Mouse (Mus musculus) CH12.LX (cell line): ENCODE data around the gene Slc9a9. TPM values are rescaled to one million over a fixed set of nuclear protein-coding genes. Genes with fewer than 3 reads are reported as not detected.

Experiments
- DNase-seq: peaks from one replicate; pipeline ENCODE4 v3.0.0-alpha.2; 2013; ENCODE audit errors: extremely low read depth
- H3K27ac ChIP-seq: 2 replicates; pipeline ENCODE4 v1.5.1; 2012; ENCODE audit warnings: low read depth, mild to moderate bottlenecking, control low read depth, moderate library complexity; ENCODE audit not compliant: insufficient read depth
- H3K27me3 ChIP-seq: replicated peaks from 2 replicates; pipeline ENCODE3; 2012; ENCODE audit warnings: inconsistent platforms
- H3K36me3 ChIP-seq, 2 experiments: replicated peaks in 1 of 2; 2 replicates each; pipeline versions ENCODE3 to v1.6.1; 2012; ENCODE audit warnings: inconsistent platforms in 1 of 2, low read length in 1 of 2, mild to moderate bottlenecking in 1 of 2, mixed read lengths in 1 of 2, moderate library complexity in 1 of 2; ENCODE audit not compliant: control insufficient read depth in 1 of 2, insufficient read depth in 1 of 2
- H3K4me1 ChIP-seq, 2 experiments: 2 replicates each; pipeline ENCODE4 v1.6.1; 2012; ENCODE audit warnings: inconsistent platforms in 1 of 2, moderate library complexity in 1 of 2; ENCODE audit not compliant: insufficient read depth in 2 of 2, control insufficient read depth in 1 of 2
- H3K4me2 ChIP-seq: 2 replicates; pipeline ENCODE4 v1.6.1; 2012; ENCODE audit warnings: low read depth, mild to moderate bottlenecking, control low read depth; ENCODE audit not compliant: poor library complexity, insufficient read depth, severe bottlenecking
- H3K4me3 ChIP-seq, 3 experiments: fragments of 150-350 bp in 1 of 3; sonication (generic) in 1 of 3; replicated peaks in 1 of 3; 2 replicates each; pipeline versions ENCODE3 to v1.5.1; 2011 to 2012; ENCODE audit warnings: low read depth in 2 of 3, low read length in 2 of 3, mild to moderate bottlenecking in 2 of 3, moderate library complexity in 2 of 3, control low read depth in 1 of 3, improper control_type of control experiment in 1 of 3, inconsistent platforms in 1 of 3, mixed read lengths in 1 of 3; ENCODE audit not compliant: poor library complexity in 1 of 3
- H3K79me2 ChIP-seq: replicated peaks from 2 replicates; pipeline ENCODE4 v1.6.1; 2012; ENCODE audit warnings: mild to moderate bottlenecking, moderate library complexity; ENCODE audit not compliant: control insufficient read depth, poor library complexity, insufficient read depth, severe bottlenecking; ENCODE audit errors: extremely low read depth
- H3K9ac ChIP-seq: 2 replicates; pipeline ENCODE4 v1.6.1; 2012; ENCODE audit warnings: low read depth, mild to moderate bottlenecking, control low read depth, moderate library complexity; ENCODE audit not compliant: insufficient read depth
- H3K9me3 ChIP-seq: replicated peaks from 2 replicates; pipeline ENCODE3; 2012; ENCODE audit warnings: low read length, inconsistent platforms, mixed read lengths
- BHLHE40 ChIP-seq: IDR thresholded peaks from 2 replicates; pipeline ENCODE4 v1.6.1; 2011; ENCODE audit warnings: mild to moderate bottlenecking, low read depth, low read length, improper control_type of control experiment
- E2F4 ChIP-seq: IDR thresholded peaks from 2 replicates; pipeline ENCODE4 v1.6.1; 2011; ENCODE audit warnings: low read depth, low read length, improper control_type of control experiment; ENCODE audit not compliant: insufficient replicate concordance
- ELF1 ChIP-seq: IDR thresholded peaks from 2 replicates; pipeline ENCODE4 v1.6.1; 2014; ENCODE audit warnings: low read depth, mild to moderate bottlenecking, inconsistent platforms, low read length, improper control_type of control experiment
- GABPA ChIP-seq: IDR thresholded peaks from 2 replicates; pipeline ENCODE4 v1.6.1; 2012; ENCODE audit warnings: low read depth, low read length, improper control_type of control experiment, inconsistent platforms; ENCODE audit not compliant: insufficient replicate concordance
- MAX ChIP-seq: IDR thresholded peaks from 2 replicates; pipeline ENCODE4 v1.6.1; 2011; ENCODE audit warnings: low read length, improper control_type of control experiment
- MXI1 ChIP-seq: IDR thresholded peaks from 2 replicates; pipeline ENCODE4 v1.6.1; 2011; ENCODE audit warnings: mild to moderate bottlenecking, low read depth, low read length, improper control_type of control experiment
- MYC ChIP-seq: IDR thresholded peaks from 2 replicates; pipeline ENCODE4 v1.6.1; 2011; ENCODE audit warnings: low read depth, mild to moderate bottlenecking, improper control_type of control experiment, low read length
- NRF1 ChIP-seq: IDR thresholded peaks from 2 replicates; pipeline ENCODE4 v1.6.1; 2014; ENCODE audit warnings: low read depth, mild to moderate bottlenecking, inconsistent platforms, low read length, improper control_type of control experiment, moderate library complexity
- PAX5 ChIP-seq: IDR thresholded peaks from 2 replicates; pipeline ENCODE4 v1.6.1; 2012; ENCODE audit warnings: low read length, inconsistent platforms, mixed read lengths
- POLR2A ChIP-seq: IDR thresholded peaks from 2 replicates; pipeline ENCODE4 v1.6.1; 2011; ENCODE audit warnings: low read depth, mild to moderate bottlenecking, improper control_type of control experiment, low read length
- RAD21 ChIP-seq: IDR thresholded peaks from 2 replicates; pipeline ENCODE4 v1.6.1; 2011; ENCODE audit warnings: low read depth, mild to moderate bottlenecking, low read length, improper control_type of control experiment, moderate library complexity
- SMC3 ChIP-seq: IDR thresholded peaks from 2 replicates; pipeline ENCODE4 v1.6.1; 2011; ENCODE audit warnings: low read depth, low read length, improper control_type of control experiment
- TBP ChIP-seq: conservative IDR thresholded peaks from 2 replicates; pipeline ENCODE4 v1.6.1; 2011; ENCODE audit warnings: low read depth, low read length, improper control_type of control experiment
- TCF12 ChIP-seq: IDR thresholded peaks from 2 replicates; pipeline ENCODE4 v1.6.1; 2014; ENCODE audit warnings: low read depth, mild to moderate bottlenecking, inconsistent platforms, low read length, improper control_type of control experiment
- ZC3H11A ChIP-seq: IDR thresholded peaks from 2 replicates; pipeline ENCODE4 v1.6.1; 2012; ENCODE audit warnings: low read depth, mild to moderate bottlenecking, inconsistent platforms, low read length, improper control_type of control experiment
- ZMIZ1 ChIP-seq: IDR thresholded peaks from 2 replicates; pipeline ENCODE4 v1.6.1; 2012; ENCODE audit warnings: low read depth, mild to moderate bottlenecking, inconsistent platforms, low read length, improper control_type of control experiment
- dilution Hi-C: fragments of 300-500 bp; cut with MboI; formaldehyde crosslinking; loops from 2 replicates; pipeline ENCODE4 v1.14.3; 2020; ENCODE audit warnings: low sequenced_read_pairs; ENCODE audit not compliant: extremely low pct_unique_long_range_greater_than_20kb, extremely low pct_ligation_motif_present
- in situ Hi-C: fragments of 300-500 bp; cut with MboI; formaldehyde crosslinking; loops from 3 replicates; pipeline ENCODE4 v1.14.3; 2019; ENCODE audit warnings: low sequenced_read_pairs, low pct_ligation_motif_present, low pct_unique_long_range_greater_than_20kb, mixed read lengths
- polyA plus RNA-seq: library from polyadenylated mRNA; unstranded; fragments of >175 nt; gene quantifications from 2 replicates; pipeline ENCODE4 v1.2.1, GENCODE M21; 2012; ENCODE audit warnings: low read depth; ENCODE audit not compliant: insufficient read length
- total RNA-seq, 2 experiments: library from RNA; depleted of rRNA; stranded (reverse); fragments of 300-350 nt in 1 of 2; fragments of >200 nt in 1 of 2; gene quantifications; 2 replicates each; pipeline ENCODE4 v1.2.3; 2012 to 2014

Slc9a9 gene
- total and polyA plus RNA-seq, 3 experiments = not detected

DNA sequence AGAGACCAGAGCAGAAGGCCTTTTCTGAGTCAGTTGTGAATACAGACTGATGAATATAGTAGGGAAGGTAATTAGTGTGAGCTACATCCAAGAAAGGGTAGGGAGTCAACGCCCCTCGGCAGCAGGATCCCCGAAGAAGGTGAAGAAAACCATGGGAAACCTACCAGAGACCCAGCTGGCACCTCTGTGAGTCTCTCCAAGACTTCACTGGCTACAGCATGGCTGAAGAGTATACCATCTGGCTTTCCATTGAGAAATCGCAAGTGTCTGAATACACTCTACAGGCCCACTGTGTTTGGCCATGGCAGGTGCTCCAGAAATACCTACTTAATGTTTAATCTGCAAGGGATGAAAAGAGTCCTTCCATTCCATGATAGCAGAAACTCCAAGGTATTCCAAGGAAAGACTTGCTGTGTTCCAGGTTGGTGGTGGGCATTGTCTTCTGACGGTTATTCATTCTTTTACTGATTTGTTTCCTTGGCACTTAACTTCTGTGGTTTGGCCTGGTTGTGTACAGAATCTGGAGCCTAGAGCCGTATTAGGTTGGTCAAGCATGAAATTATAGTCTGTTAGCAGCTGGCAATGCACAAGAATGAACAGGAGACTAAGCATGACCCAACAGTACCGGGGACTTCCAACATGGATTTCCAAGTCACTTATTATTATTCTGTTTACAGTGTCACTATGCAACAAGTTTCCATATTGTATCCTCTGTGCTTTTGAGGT, 491.0 kb downstream of the Slc9a9 start:
- no peak for DNase-seq

DNA sequence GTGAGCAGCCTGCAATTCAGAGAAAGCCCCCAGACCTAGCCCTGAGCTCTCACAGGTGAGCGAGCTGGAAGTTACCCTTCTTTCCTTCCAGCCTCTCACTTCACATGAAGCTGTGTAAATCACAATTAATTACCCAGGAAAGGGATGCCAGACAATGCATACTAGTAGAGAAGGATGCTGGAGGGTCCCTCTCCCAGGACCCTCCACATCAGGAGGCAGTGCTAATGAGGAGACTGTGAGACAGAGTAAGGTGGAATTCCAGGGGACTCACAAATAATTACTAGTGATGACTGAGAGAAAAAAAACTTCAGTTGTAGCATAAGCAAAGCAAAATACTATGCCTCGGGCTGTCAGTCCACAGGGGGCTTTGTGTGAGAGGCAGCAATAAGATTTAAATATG, 492.0 kb downstream of the Slc9a9 start:
- dilution Hi-C loops (no loop called here), in situ Hi-C loops (no loop called here)
- Histone ChIP-seq H3K9ac (no peak overlapping the region), H3K36me3 (no peaks in the 10 kb centered on the region), H3K27ac (no peak overlapping the region), H3K4me3 (no peak overlapping the region), H3K79me2 (no peaks in the 10 kb centered on the region), H3K9me3 (peaks cover 2% of the 10 kb centered on the region), H3K4me2 (no peak overlapping the region), H3K27me3 (no peaks in the 10 kb centered on the region), H3K4me1 (no peaks in the 10 kb centered on the region)
- TF ChIP-seq RAD21 (no peak), MXI1 (no peak)
- no peak for DNase-seq

More for the DNA sequence above, 491.0 kb downstream of the Slc9a9 start:
- dilution Hi-C loops = no loop called here
- TF ChIP-seq NRF1 = no peak
- no peak for TF ChIP-seq TBP
- no peak for TF ChIP-seq PAX5
- no peak for TF ChIP-seq MYC
- TF ChIP-seq SMC3 = no peak
- no peak for TF ChIP-seq GABPA
- no peak for TF ChIP-seq RAD21
- TF ChIP-seq ZC3H11A = no peak
- TF ChIP-seq TCF12 = no peak
- no peak for TF ChIP-seq POLR2A
- TF ChIP-seq BHLHE40 = no peak
- no peak for TF ChIP-seq E2F4
- TF ChIP-seq MAX = no peak
- no peak for TF ChIP-seq ELF1
- TF ChIP-seq ZMIZ1 = no peak
- TF ChIP-seq, all 38 proteins: peak for 0
- no peaks in the 10 kb centered on the region for H3K79me2 ChIP-seq
- no peaks in the 10 kb centered on the region for H3K27me3 ChIP-seq
- no peak overlapping the region for H3K9ac ChIP-seq
- in situ Hi-C loops = no loop called here
- no peak overlapping the region for H3K27ac ChIP-seq
- H3K4me1 ChIP-seq = no peaks in the 10 kb centered on the region
- peaks cover 4% of the 10 kb centered on the region for H3K9me3 ChIP-seq
- H3K4me3 ChIP-seq = no peak overlapping the region
- H3K36me3 ChIP-seq = no peaks in the 10 kb centered on the region
- H3K4me2 ChIP-seq = no peak overlapping the region
